Mouse (Mus musculus) liver, embryonic 13.5 days (tissue): Measurements from ENCODE around the gene Nr6a1. TPM values are rescaled to one million over a fixed set of nuclear protein-coding genes. Genes with fewer than 3 reads are reported as not detected.

Experiments used
- ATAC-seq: fragments of 200-750 bp; cut with Nextera tagmentation; 2 replicates; pipeline ENCODE4 v1.8.0; 2017; ENCODE audit warnings: low read depth, mild to moderate bottlenecking, moderate number of reproducible peaks, moderate library complexity
- DNase-seq: peaks from one replicate; pipeline ENCODE4 v3.0.0; 2022
- H3K27ac ChIP-seq: fragments of 300-500 bp; sonication (generic); 2 replicates; pipeline ENCODE4 v1.5.1; 2015; ENCODE audit warnings: moderate library complexity, mild to moderate bottlenecking, inconsistent platforms
- H3K27me3 ChIP-seq: fragments of 300-500 bp; sonication (generic); 2 replicates; pipeline ENCODE4 v1.6.1; 2015; ENCODE audit warnings: mild to moderate bottlenecking, inconsistent platforms
- H3K36me3 ChIP-seq: fragments of 300-500 bp; sonication (generic); 2 replicates; pipeline ENCODE4 v1.6.1; 2015; ENCODE audit warnings: mild to moderate bottlenecking, inconsistent platforms
- H3K4me1 ChIP-seq: fragments of 300-500 bp; sonication (generic); replicated peaks from 2 replicates; pipeline ENCODE4 v1.6.1; 2015; ENCODE audit warnings: inconsistent platforms
- H3K4me2 ChIP-seq: fragments of 300-500 bp; sonication (generic); 2 replicates; pipeline ENCODE4 v1.6.1; 2015; ENCODE audit warnings: inconsistent platforms, mild to moderate bottlenecking, moderate library complexity
- H3K4me3 ChIP-seq: fragments of 300-500 bp; sonication (generic); replicated peaks from 2 replicates; pipeline ENCODE4 v1.5.1; 2015; ENCODE audit warnings: mild to moderate bottlenecking, inconsistent platforms
- H3K9ac ChIP-seq: fragments of 300-500 bp; sonication (generic); 2 replicates; pipeline ENCODE4 v1.6.1; 2015; ENCODE audit warnings: mild to moderate bottlenecking, inconsistent platforms
- H3K9me3 ChIP-seq: fragments of 300-500 bp; sonication (generic); replicated peaks from 2 replicates; pipeline ENCODE4 v1.6.1; 2016; ENCODE audit warnings: inconsistent platforms
- WGBS: fragments of 180-500 bp; shearing (Covaris S2); methylation state at CpG from one replicate; pipeline ENCODE4 v1.1.7; 2015; ENCODE audit not compliant: insufficient replicate concordance; 5-methylcytosine and 5-hydroxymethylcytosine counted together
- polyA plus RNA-seq: library from polyadenylated mRNA; unstranded; fragments of >200 nt; fragmentation: Nextera tagmentation; extraction: Ambion mirVana; gene quantifications from 2 replicates; pipeline ENCODE4 v1.2.1, GENCODE M21; 2015

The Nr6a1 gene
- polyA plus RNA-seq, 1 experiment from 2014 or later: 0.83 TPM

- Histone ChIP-seq H3K9ac (no peak overlapping the region), H3K4me1 (peaks cover 8% of the 10 kb centered on the region), H3K27me3 (no peaks in the 10 kb centered on the region), H3K4me2 (no peak overlapping the region), H3K9me3 (no peaks in the 10 kb centered on the region), H3K4me3 (no peak overlapping the region), H3K36me3 (no peaks in the 10 kb centered on the region), H3K27ac (no peak overlapping the region)
- DNase-seq (no peak), ATAC-seq (no peak)
- 35% methylated on average over 2 of the region's 2 CpGs for WGBS
These were observed 147.5 kb downstream of the Nr6a1 start for GRCm38 (mm10) chr2:38779939-38780338.

- ATAC-seq: no peak
- 59% methylated on average over 2 of the region's 2 CpGs for WGBS
These were observed 150.2 kb downstream of the Nr6a1 start for GRCm38 (mm10) chr2:38777326-38777725.

GRCm38 (mm10) chr2:38774936-38775335 is 152.6 kb downstream of the Nr6a1 start:
- 20% methylated on average over 2 of the region's 2 CpGs for WGBS
- Histone ChIP-seq H3K27ac (no peak overlapping the region), H3K4me2 (no peak overlapping the region), H3K9me3 (no peaks in the 10 kb centered on the region), H3K4me3 (no peak overlapping the region), H3K4me1 (peaks cover 15% of the 10 kb centered on the region), H3K36me3 (no peaks in the 10 kb centered on the region), H3K27me3 (no peaks in the 10 kb centered on the region), H3K9ac (no peak overlapping the region)
- DNase-seq: no peak
- ATAC-seq: no peak

More at GRCm38 (mm10) chr2:38777326-38777725, 150.2 kb downstream of the Nr6a1 start:
- H3K4me1 ChIP-seq: peaks cover 15% of the 10 kb centered on the region
- no peak overlapping the region for H3K4me3 ChIP-seq
- no peak overlapping the region for H3K27ac ChIP-seq
- H3K9ac ChIP-seq: no peak overlapping the region
- H3K9me3 ChIP-seq: no peaks in the 10 kb centered on the region
- H3K36me3 ChIP-seq: no peaks in the 10 kb centered on the region
- no peaks in the 10 kb centered on the region for H3K27me3 ChIP-seq
- H3K4me2 ChIP-seq: no peak overlapping the region
- DNase-seq: no peak

GRCm38 (mm10) chr2:38771478-38771797 is 156.1 kb downstream of the Nr6a1 start:
- no peak overlapping the region for H3K9ac ChIP-seq
- no peaks in the 10 kb centered on the region for H3K9me3 ChIP-seq
- 64% methylated on average over 2 of the region's 2 CpGs for WGBS
- no peak overlapping the region for H3K4me2 ChIP-seq
- H3K36me3 ChIP-seq: no peaks in the 10 kb centered on the region
- no peak overlapping the region for H3K27ac ChIP-seq
- no peak for ATAC-seq
- DNase-seq: no peak
- no peaks in the 10 kb centered on the region for H3K27me3 ChIP-seq
- H3K4me3 ChIP-seq: no peak overlapping the region
- peaks cover 15% of the 10 kb centered on the region for H3K4me1 ChIP-seq

GRCm38 (mm10) chr2:38770772-38771477 is 156.6 kb downstream of the Nr6a1 start:
- DNase-seq: no peak
- H3K9me3 ChIP-seq: no peaks in the 10 kb centered on the region
- H3K27me3 ChIP-seq: no peaks in the 10 kb centered on the region
- H3K4me3 ChIP-seq: no peak overlapping the region
- H3K27ac ChIP-seq: no peak overlapping the region
- H3K4me1 ChIP-seq: peaks cover 15% of the 10 kb centered on the region
- no peak overlapping the region for H3K4me2 ChIP-seq
- 63% methylated on average over 5 of the region's 5 CpGs for WGBS
- H3K36me3 ChIP-seq: no peaks in the 10 kb centered on the region
- H3K9ac ChIP-seq: no peak overlapping the region
- no peak for ATAC-seq

- Histone ChIP-seq H3K9me3 (no peaks in the 10 kb centered on the region), H3K9ac (no peak overlapping the region), H3K4me2 (no peak overlapping the region), H3K36me3 (no peaks in the 10 kb centered on the region), H3K27ac (no peak overlapping the region), H3K4me1 (no peaks in the 10 kb centered on the region; the same call in 1 of the 2 replicates), H3K4me3 (no peak overlapping the region), H3K27me3 (no peaks in the 10 kb centered on the region)
- WGBS: 70% methylated on average over 4 of the region's 4 CpGs
- ATAC-seq: no peak
- DNase-seq: no peak
These were observed 160.1 kb downstream of the Nr6a1 start for GRCm38 (mm10) chr2:38767177-38767931.

GRCm38 (mm10) chr2:38739847-38740246 is 187.6 kb downstream of the Nr6a1 start:
- Histone ChIP-seq H3K27me3 (no peaks in the 10 kb centered on the region), H3K4me2 (no peak overlapping the region), H3K27ac (no peak overlapping the region), H3K9ac (no peak overlapping the region), H3K9me3 (no peaks in the 10 kb centered on the region), H3K36me3 (no peaks in the 10 kb centered on the region), H3K4me1 (0 out of 2 replicates have a peak, but pooled peaks cover 4% of the 10 kb centered on the region), H3K4me3 (no peak overlapping the region)
- 64% methylated on average over 3 of the region's 3 CpGs for WGBS
- no peak for ATAC-seq
- DNase-seq: no peak

- no peaks in the 10 kb centered on the region for H3K27me3 ChIP-seq
- H3K27ac ChIP-seq: no peak overlapping the region
- H3K9ac ChIP-seq: no peak overlapping the region
- H3K9me3 ChIP-seq: no peaks in the 10 kb centered on the region
- WGBS: 14% methylated on average over 7 of the region's 7 CpGs
- no peak overlapping the region for H3K4me2 ChIP-seq
- H3K4me3 ChIP-seq: no peak overlapping the region
- 0 out of 2 replicates have a peak, but pooled peaks cover 4% of the 10 kb centered on the region for H3K4me1 ChIP-seq
- ATAC-seq: no peak
- H3K36me3 ChIP-seq: no peaks in the 10 kb centered on the region
- peak; percentile 33 for DNase-seq
These were observed 188.1 kb downstream of the Nr6a1 start for GRCm38 (mm10) chr2:38739410-38739809.

GRCm38 (mm10) chr2:38738601-38739301 is 188.7 kb downstream of the Nr6a1 start:
- H3K27ac ChIP-seq: no peak overlapping the region
- no peak overlapping the region for H3K4me3 ChIP-seq
- 0 out of 2 replicates have a peak, but pooled peaks cover 4% of the 10 kb centered on the region for H3K4me1 ChIP-seq
- ATAC-seq (no peak), DNase-seq (no peak)
- H3K9me3 ChIP-seq: no peaks in the 10 kb centered on the region
- H3K36me3 ChIP-seq: no peaks in the 10 kb centered on the region
- H3K27me3 ChIP-seq: no peaks in the 10 kb centered on the region
- H3K4me2 ChIP-seq: no peak overlapping the region
- H3K9ac ChIP-seq: no peak overlapping the region
- WGBS: 79% methylated on average over 14 of the region's 14 CpGs

GRCm38 (mm10) chr2:38735740-38736139 is 191.7 kb downstream of the Nr6a1 start:
- Histone ChIP-seq H3K9ac (no peak overlapping the region), H3K27me3 (no peaks in the 10 kb centered on the region), H3K9me3 (no peaks in the 10 kb centered on the region), H3K36me3 (no peaks in the 10 kb centered on the region), H3K4me3 (no peak overlapping the region), H3K4me1 (0 out of 2 replicates have a peak, but pooled peaks cover 4% of the 10 kb centered on the region), H3K27ac (no peak overlapping the region), H3K4me2 (no peak overlapping the region)
- ATAC-seq (no peak), DNase-seq (no peak)

- no peaks in the 10 kb centered on the region for H3K9me3 ChIP-seq
- H3K36me3 ChIP-seq: no peaks in the 10 kb centered on the region
- no peaks in the 10 kb centered on the region for H3K27me3 ChIP-seq
- 59% methylated on average over 5 of the region's 5 CpGs for WGBS
- no peak overlapping the region for H3K27ac ChIP-seq
- 0 out of 2 replicates have a peak, but pooled peaks cover 4% of the 10 kb centered on the region for H3K4me1 ChIP-seq
- no peak overlapping the region for H3K9ac ChIP-seq
- no peak for ATAC-seq
- DNase-seq: no peak
- no peak overlapping the region for H3K4me3 ChIP-seq
- H3K4me2 ChIP-seq: no peak overlapping the region
These were observed 192.8 kb downstream of the Nr6a1 start for GRCm38 (mm10) chr2:38734721-38735120.
